ENCODE assay signal across 13 mouse cellular contexts in genomic region chr11:116807526-116807925, GRCm38 (mm10). TPM values are rescaled to one million over a fixed set of nuclear protein-coding genes. Genes with fewer than 3 reads are reported as not detected.
DNase-seq lines count a peak whose midpoint lies in the region; ATAC-seq and TF ChIP-seq lines count a peak whose summit lies in the region.
"Had no signal": no experiment of that assay in that cellular context is flagged by ENCODE, and none has a peak within 500 bp of the region (broad histone marks: within the 10 kb centered on the region; RNA-seq: fewer than 3 reads in every experiment).

No protein-coding gene starts in this region.

- H3K27ac ChIP-seq in heart, embryonic 14.5 days (replicated peaks in 1 of 2; ENCODE audit: control insufficient read depth in 1 of 2, insufficient read depth in 1 of 2, low read depth in 2 of 2, low read length in 2 of 2) = peak overlapping the region; percentile 58 to 61
- peak overlapping the region; percentile 46; the same call in 1 of the 2 replicates for H3K27ac ChIP-seq in neural tube, embryonic 13.5 days (replicated peaks)
- peak overlapping the region; percentile 67 for H3K27ac ChIP-seq in heart, embryonic 15.5 days
- H3K27ac ChIP-seq in stomach, postnatal 0 days (replicated peaks) = peak overlapping the region; percentile 64

- H3K9me3 ChIP-seq in heart, embryonic 14.5 days (ENCODE audit: control insufficient read depth, low read length) = no peaks in the 10 kb centered on the region
- no peaks in the 10 kb centered on the region for H3K9me3 ChIP-seq in neural tube, embryonic 13.5 days
- H3K9me3 ChIP-seq in heart, embryonic 15.5 days (replicated peaks) = no peaks in the 10 kb centered on the region
- no peaks in the 10 kb centered on the region for H3K9me3 ChIP-seq in stomach, postnatal 0 days (ENCODE audit: control insufficient read depth, low read length)
- H3K9me3 ChIP-seq: limb, embryonic 12.5 days had no signal

- no peak for DNase-seq in heart, postnatal 4 days
- no peak for DNase-seq in neural tube, embryonic 10.5 days (ENCODE audit: extremely low spot score, low spot score)
- no peak for DNase-seq in stomach, postnatal 0 days (ENCODE audit: low spot score)
- DNase-seq in layer of hippocampus, postnatal 36 days = no peak

- H3K4me2 ChIP-seq in heart, embryonic 14.5 days (ENCODE audit: low read length) = no peak overlapping the region
- no peak overlapping the region for H3K4me2 ChIP-seq in neural tube, embryonic 13.5 days
- no peak overlapping the region for H3K4me2 ChIP-seq in heart, embryonic 15.5 days
- no peak overlapping the region for H3K4me2 ChIP-seq in stomach, postnatal 0 days (replicated peaks; ENCODE audit: low read depth)
- H3K4me2 ChIP-seq: limb, embryonic 12.5 days had no signal

- TF ChIP-seq CTCF in stomach, postnatal 0 days (IDR thresholded peaks at IDR 0.05; ENCODE audit: low read depth) = no peak

- no peak overlapping the region for H3K4me3 ChIP-seq in heart, embryonic 14.5 days (ENCODE audit: control insufficient read depth in 1 of 2, insufficient read depth in 1 of 2, low read depth in 1 of 2, low read length in 2 of 2)
- no peak overlapping the region for H3K4me3 ChIP-seq in neural tube, embryonic 13.5 days
- no peak overlapping the region for H3K4me3 ChIP-seq in heart, embryonic 15.5 days
- H3K4me3 ChIP-seq in stomach, postnatal 0 days (ENCODE audit: low read depth, low read length) = no peak overlapping the region
- H3K4me3 ChIP-seq: limb, embryonic 12.5 days had no signal

- peaks cover 9% of the 10 kb centered on the region for H3K36me3 ChIP-seq in heart, embryonic 14.5 days (ENCODE audit: control insufficient read depth, insufficient read depth, low read length)
- H3K36me3 ChIP-seq in neural tube, embryonic 13.5 days = no peaks in the 10 kb centered on the region
- H3K36me3 ChIP-seq in heart, embryonic 15.5 days = no peaks in the 10 kb centered on the region
- no peaks in the 10 kb centered on the region for H3K36me3 ChIP-seq in stomach, postnatal 0 days (ENCODE audit: control insufficient read depth, insufficient read depth, low read length)
- H3K36me3 ChIP-seq: limb, embryonic 12.5 days had no signal

- ATAC-seq in heart, embryonic 14.5 days (ENCODE audit: insufficient number of reproducible peaks, insufficient read depth, low FRiP score, low read depth) = no peak
- ATAC-seq in neural tube, embryonic 13.5 days (ENCODE audit: low read depth) = no peak
- no peak for ATAC-seq in heart, embryonic 15.5 days (replicated peaks; ENCODE audit: insufficient number of reproducible peaks, insufficient read depth, low FRiP score, low read depth)
- ATAC-seq in stomach, postnatal 0 days (ENCODE audit: low FRiP score, low TSS enrichment) = no peak

- TF ChIP-seq EP300 in stomach, postnatal 0 days (optimal IDR thresholded peaks at IDR 0.05) = no peak

- no peaks in the 10 kb centered on the region; the same call in 1 of the 2 replicates for H3K27me3 ChIP-seq in heart, embryonic 14.5 days (ENCODE audit: control insufficient read depth, insufficient read depth, low read length)
- H3K27me3 ChIP-seq in neural tube, embryonic 13.5 days = no peaks in the 10 kb centered on the region
- no peaks in the 10 kb centered on the region for H3K27me3 ChIP-seq in heart, embryonic 15.5 days
- H3K27me3 ChIP-seq in stomach, postnatal 0 days (ENCODE audit: control insufficient read depth, insufficient read depth, low read length) = no peaks in the 10 kb centered on the region

- peaks cover 10 to 22% of the 10 kb centered on the region in 2 experiments for H3K4me1 ChIP-seq in heart, embryonic 14.5 days (ENCODE audit: control insufficient read depth in 2 of 2, insufficient read depth in 2 of 2, low read length in 2 of 2)
- H3K4me1 ChIP-seq in neural tube, embryonic 13.5 days (replicated peaks) = peaks cover 52% of the 10 kb centered on the region
- H3K4me1 ChIP-seq in heart, embryonic 15.5 days (replicated peaks) = peaks cover 30% of the 10 kb centered on the region
- H3K4me1 ChIP-seq in stomach, postnatal 0 days (replicated peaks; ENCODE audit: control insufficient read depth, insufficient read depth) = peaks cover 2% of the 10 kb centered on the region; the same call in 1 of the 2 replicates

- 75% methylated on average over 3 of the region's 3 CpGs for WGBS in heart, embryonic 14.5 days
- 66% methylated on average over 3 of the region's 3 CpGs for WGBS in neural tube, embryonic 13.5 days
- 74% methylated on average over 3 of the region's 3 CpGs for WGBS in heart, embryonic 15.5 days
- 59% methylated on average over 3 of the region's 3 CpGs for WGBS in stomach, postnatal 0 days

- H3K9ac ChIP-seq in heart, embryonic 14.5 days (ENCODE audit: low read length) = peak overlapping the region; percentile 42; the same call in 1 of the 2 replicates
- peak overlapping the region; percentile 50 for H3K9ac ChIP-seq in neural tube, embryonic 13.5 days
- H3K9ac ChIP-seq in heart, embryonic 15.5 days = no peak overlapping the region
- H3K9ac ChIP-seq in stomach, postnatal 0 days (ENCODE audit: low read length) = no peak overlapping the region
- H3K9ac ChIP-seq: limb, embryonic 12.5 days had no signal

RNA-seq across cellular contexts. Expression of gene Mxra7, which starts 20.3 kb away (rescaled TPM):
- polyA plus RNA-seq in heart, embryonic 14.5 days (2014; fragmentation: Nextera tagmentation; extraction: Ambion mirVana) = 15.0 and 16.7 TPM in 2 replicates
- total RNA-seq in heart, postnatal 4 days (2021) = 10 to 100 TPM; 40.9 to 42.9 TPM
- polyA plus RNA-seq in neural tube, embryonic 13.5 days (2015; fragmentation: Nextera tagmentation; extraction: Ambion mirVana) = 59.4 and 62.0 TPM in 2 replicates
- polyA plus RNA-seq in heart, embryonic 15.5 days (2015; fragmentation: Nextera tagmentation; extraction: Ambion mirVana) = 18.8 and 19.8 TPM in 2 replicates
- 15.9 and 18.4 TPM in 2 replicates for polyA plus RNA-seq in stomach, postnatal 0 days (2015; fragmentation: Nextera tagmentation; extraction: Ambion mirVana)
- total RNA-seq in layer of hippocampus, postnatal 36 days (2021) = 10 to 100 TPM; 22.3 to 22.6 TPM
- total RNA-seq: megakaryocyte-erythroid progenitor cell, adult 5-6 weeks had no signal

RNA-seq across cellular contexts. Expression of gene St6galnac1, which starts 32.2 kb away (rescaled TPM):
- polyA plus RNA-seq in heart, embryonic 14.5 days (2014; fragmentation: Nextera tagmentation; extraction: Ambion mirVana) = not detected in 2 replicates
- not detected for total RNA-seq in heart, postnatal 4 days (2021)
- polyA plus RNA-seq in neural tube, embryonic 13.5 days (2015; fragmentation: Nextera tagmentation; extraction: Ambion mirVana) = not detected in 2 replicates
- polyA plus RNA-seq in heart, embryonic 15.5 days (2015; fragmentation: Nextera tagmentation; extraction: Ambion mirVana) = not detected in 2 replicates
- not detected in 2 replicates for polyA plus RNA-seq in stomach, postnatal 0 days (2015; fragmentation: Nextera tagmentation; extraction: Ambion mirVana)
- not detected for total RNA-seq in layer of hippocampus, postnatal 36 days (2021)
- total RNA-seq: ES-E14; gastrocnemius, postnatal 14 days; megakaryocyte-erythroid progenitor cell, adult 5-6 weeks had no signal
- polyA plus RNA-seq: embryonic facial prominence, embryonic 11.5 days; large intestine, adult 2 months; limb, embryonic 12.5 days had no signal

RNA-seq across cellular contexts. Expression of gene Mettl23, which starts 35.6 kb away (rescaled TPM):
- polyA plus RNA-seq in heart, embryonic 14.5 days (2014; fragmentation: Nextera tagmentation; extraction: Ambion mirVana) = 70.9 and 79.2 TPM in 2 replicates
- total RNA-seq in heart, postnatal 4 days (2021) = 10 to 100 TPM; 31.0 to 32.2 TPM
- 71.8 and 76.7 TPM in 2 replicates for polyA plus RNA-seq in neural tube, embryonic 13.5 days (2015; fragmentation: Nextera tagmentation; extraction: Ambion mirVana)
- polyA plus RNA-seq in heart, embryonic 15.5 days (2015; fragmentation: Nextera tagmentation; extraction: Ambion mirVana) = 63.0 and 63.4 TPM in 2 replicates
- polyA plus RNA-seq in stomach, postnatal 0 days (2015; fragmentation: Nextera tagmentation; extraction: Ambion mirVana) = 40.6 and 44.5 TPM in 2 replicates
- total RNA-seq in layer of hippocampus, postnatal 36 days (2021) = 10 to 100 TPM; 30.3 to 30.4 TPM

RNA-seq across cellular contexts. Expression of gene Jmjd6, which starts 35.7 kb away (rescaled TPM):
- polyA plus RNA-seq in heart, embryonic 14.5 days (2014; fragmentation: Nextera tagmentation; extraction: Ambion mirVana) = 59.0 and 63.7 TPM in 2 replicates
- total RNA-seq in heart, postnatal 4 days (2021) = 10 to 100 TPM; 41.2 to 43.3 TPM
- polyA plus RNA-seq in neural tube, embryonic 13.5 days (2015; fragmentation: Nextera tagmentation; extraction: Ambion mirVana) = 75.3 and 81.2 TPM in 2 replicates
- 66.5 and 67.4 TPM in 2 replicates for polyA plus RNA-seq in heart, embryonic 15.5 days (2015; fragmentation: Nextera tagmentation; extraction: Ambion mirVana)
- 31.8 and 33.2 TPM in 2 replicates for polyA plus RNA-seq in stomach, postnatal 0 days (2015; fragmentation: Nextera tagmentation; extraction: Ambion mirVana)
- total RNA-seq in layer of hippocampus, postnatal 36 days (2021) = 10 to 100 TPM; 35.0 to 44.9 TPM

RNA-seq across cellular contexts. Expression of gene Mfsd11, which starts 44.7 kb away (rescaled TPM):
- 31.9 and 39.7 TPM in 2 replicates for polyA plus RNA-seq in heart, embryonic 14.5 days (2014; fragmentation: Nextera tagmentation; extraction: Ambion mirVana)
- 10 to 100 TPM; 26.9 to 35.6 TPM for total RNA-seq in heart, postnatal 4 days (2021)
- polyA plus RNA-seq in neural tube, embryonic 13.5 days (2015; fragmentation: Nextera tagmentation; extraction: Ambion mirVana) = 42.9 and 47.3 TPM in 2 replicates
- 31.8 and 38.6 TPM in 2 replicates for polyA plus RNA-seq in heart, embryonic 15.5 days (2015; fragmentation: Nextera tagmentation; extraction: Ambion mirVana)
- 31.5 and 34.6 TPM in 2 replicates for polyA plus RNA-seq in stomach, postnatal 0 days (2015; fragmentation: Nextera tagmentation; extraction: Ambion mirVana)
- 10 to 100 TPM; 38.7 to 51.4 TPM for total RNA-seq in layer of hippocampus, postnatal 36 days (2021)

Comparison
In these comparisons a context has a peak if more than half of its experiments do, and no peak if none do; other contexts are left out.
1. H3K9ac ChIP-seq: peak in heart, embryonic 14.5 days (single experiment) and neural tube, embryonic 13.5 days (single experiment); none in heart, embryonic 15.5 days (single experiment) and stomach, postnatal 0 days (single experiment).
2. Peak in every context shown above with its lines, with median percentiles within 50 percentile points of each other: H3K27ac ChIP-seq.